Mouse (Mus musculus) brain, embryonic 14.5 days (tissue): ENCODE results near the gene Rom1.

ENCODE experiments used
- CTCF ChIP-seq: fragments of 200-500 bp; IDR thresholded peaks from 2 replicates; pipeline ENCODE4 v1.5.1; 2012; ENCODE audit warnings: inconsistent platforms, mild to moderate bottlenecking, moderate library complexity, borderline replicate concordance; ENCODE audit not compliant: insufficient read depth, insufficient read length; ENCODE audit errors: extremely low read depth
- POLR2A ChIP-seq: fragments of 200-500 bp; IDR thresholded peaks from 2 replicates; pipeline ENCODE4 v1.6.1; 2012; ENCODE audit warnings: mild to moderate bottlenecking, inconsistent platforms, borderline replicate concordance; ENCODE audit not compliant: poor library complexity, insufficient read depth, insufficient read length, severe bottlenecking; ENCODE audit errors: extremely low read depth

- TF ChIP-seq CTCF (no peak), POLR2A (no peak)
Measured at GRCm38 (mm10) chr19:8927891-8928525, 1.1 kb downstream of the Rom1 start.
